Mouse (Mus musculus) Patski (cell line): ENCODE results near the gene Rsc1a1. TPM values are rescaled to one million over a fixed set of nuclear protein-coding genes. Genes with fewer than 3 reads are reported as not detected.

Source experiments
- ATAC-seq: fragments of 100-300 bp; one replicate; pipeline ENCODE4 v1.8.0; 2021
- CTCF ChIA-PET: fragments of 350-600 bp; sonication (Branson Sonifier 250); formaldehyde crosslinking; loops from one replicate; lab custom pipeline; 2022; ENCODE audit warnings: inconsistent platforms; lab: Charles Lee
- POLR2A ChIA-PET: fragments of 350-600 bp; sonication (Branson Sonifier 250); formaldehyde crosslinking; loops from one replicate; lab custom pipeline; 2022; ENCODE audit warnings: antibody characterized with exemption, inconsistent platforms; lab: Charles Lee
- DNase-seq: peaks from one replicate; pipeline ENCODE4 v3.0.0-alpha.2; 2011; ENCODE audit warnings: low read depth, low spot score
- H3K27me3 ChIP-seq: fragments of 371-371 bp; one replicate; pipeline ENCODE4 v1.5.1; 2021
- CTCF ChIP-seq: fragments of 100-300 bp; IDR thresholded peaks from one replicate; pipeline ENCODE4 v1.5.1; 2021
- in situ Hi-C: fragments of 300-500 bp; cut with MboI; formaldehyde crosslinking; loops from 3 replicates; pipeline ENCODE4 v1.11.1; 2018; ENCODE audit warnings: low pct_unique_long_range_greater_than_20kb, mixed read lengths
- polyA plus RNA-seq: library from polyadenylated mRNA; unstranded; gene quantifications from one replicate; pipeline ENCODE4 v1.2.3, GENCODE M21; 2021

The Rsc1a1 gene
- polyA plus RNA-seq, 1 experiment from 2014 or later, result 4.7 TPM

DNA sequence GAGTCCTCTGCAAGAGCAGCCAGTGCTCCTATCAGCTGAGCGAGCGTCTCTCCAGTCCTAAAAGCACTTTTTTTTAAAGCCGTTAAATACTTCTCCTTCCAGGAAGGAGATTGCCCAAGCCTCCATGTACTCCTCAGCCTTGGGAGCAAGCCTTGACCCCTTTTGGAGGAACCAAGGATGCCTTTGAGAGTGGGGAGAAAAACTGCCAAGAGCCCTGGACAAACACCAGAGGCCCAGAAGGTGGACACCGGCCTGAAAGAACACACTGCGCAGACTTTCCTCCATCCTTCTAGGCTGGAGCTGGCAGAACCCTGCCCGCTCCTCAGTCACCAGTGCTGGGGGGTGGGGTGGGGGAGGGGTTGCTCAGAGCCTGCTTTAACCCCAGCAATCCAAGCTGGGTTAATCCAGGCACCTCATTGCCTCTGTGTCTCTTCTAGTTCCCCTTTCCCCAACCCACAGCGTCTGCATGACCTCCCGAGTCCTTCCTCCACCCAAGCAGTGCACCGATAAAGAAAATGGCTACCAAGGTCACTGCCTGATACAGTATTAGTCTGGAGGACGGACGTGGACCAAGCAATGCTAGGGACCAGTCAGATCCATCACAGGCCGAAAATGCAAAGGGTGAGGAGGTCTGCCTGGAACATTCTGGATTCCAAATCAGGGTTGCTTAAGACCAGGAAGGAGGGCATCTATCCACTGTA, 29.3 kb downstream of the Rsc1a1 start:
- CTCF ChIA-PET, result no interaction called here
- DNase-seq, result no peak
- in situ Hi-C loops, result no loop called here
- POLR2A ChIA-PET, result no interaction called here
- ATAC-seq, result no peak
- no peaks in the 10 kb centered on the region for H3K27me3 ChIP-seq
- TF ChIP-seq CTCF, result no peak

DNA sequence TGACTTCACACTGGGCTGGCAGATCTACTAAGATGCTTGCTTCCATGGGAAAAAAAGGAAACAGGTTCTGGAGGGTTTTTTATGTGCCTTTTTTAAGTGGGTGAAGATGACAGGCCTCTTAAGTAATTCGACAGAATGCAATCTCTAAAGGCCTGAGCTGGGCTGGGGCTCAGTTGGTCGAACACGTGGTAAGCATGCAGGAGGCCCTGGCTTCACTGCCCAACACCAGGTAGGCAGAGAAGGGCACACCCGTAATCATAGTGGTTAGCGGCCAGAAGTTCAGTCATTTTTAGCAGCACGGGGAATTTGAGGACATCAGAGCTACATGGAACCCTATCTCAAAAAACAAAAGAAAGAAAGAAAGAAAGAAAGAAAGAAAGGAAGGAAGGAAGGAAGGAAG, 30.9 kb downstream of the Rsc1a1 start:
- ChIA-PET CTCF (no interaction called here), POLR2A (no interaction called here)
- in situ Hi-C loops, result no loop called here
- DNase-seq (no peak), ATAC-seq (no peak)
- no peaks in the 10 kb centered on the region for H3K27me3 ChIP-seq
- no peak for TF ChIP-seq CTCF

DNA sequence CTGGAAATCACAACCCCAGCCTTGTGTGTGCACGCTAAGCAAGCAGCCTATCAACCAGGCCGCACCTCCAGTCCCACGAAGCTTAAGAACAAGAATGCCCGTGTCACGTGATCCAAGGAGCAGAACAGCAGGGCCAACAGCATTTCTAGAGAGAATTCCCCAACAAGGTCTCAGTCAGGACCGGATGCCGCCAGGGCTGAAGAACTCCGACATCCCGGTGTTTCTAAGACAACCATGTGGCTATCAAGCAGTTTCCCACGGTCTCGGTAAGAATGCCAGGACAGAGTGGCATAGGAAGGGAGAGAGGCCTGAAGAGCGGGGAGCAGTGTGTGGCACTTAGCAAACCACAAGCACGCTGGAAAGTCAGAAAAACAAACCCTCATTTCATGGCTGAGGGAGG, 31.6 kb downstream of the Rsc1a1 start:
- in situ Hi-C loops, result no loop called here
- DNase-seq (no peak), ATAC-seq (no peak)
- ChIA-PET POLR2A (no interaction called here), CTCF (no interaction called here)
- no peaks in the 10 kb centered on the region for H3K27me3 ChIP-seq
- no peak for TF ChIP-seq CTCF

DNA sequence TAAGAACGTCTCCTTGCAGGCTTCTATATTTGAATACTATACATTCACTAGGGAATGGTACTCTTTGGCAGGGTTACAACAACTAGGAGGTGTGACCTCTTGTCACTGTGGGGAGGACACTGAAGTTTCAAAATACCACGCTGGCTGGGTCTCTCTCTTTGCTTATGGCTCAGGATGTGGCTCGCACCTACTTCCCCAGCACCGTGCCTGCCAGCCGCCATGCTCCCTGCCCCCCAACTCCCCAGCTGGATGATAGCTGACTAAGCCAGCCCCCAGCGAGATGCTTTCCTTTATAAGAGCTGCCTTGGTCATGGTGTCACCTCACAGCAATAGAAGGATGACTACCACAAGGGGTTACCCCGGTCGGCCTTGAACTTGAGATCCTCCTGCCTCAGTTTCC, 32.4 kb downstream of the Rsc1a1 start:
- ChIA-PET CTCF (no interaction called here), POLR2A (no interaction called here)
- ATAC-seq, result no peak
- in situ Hi-C loops, result no loop called here
- H3K27me3 ChIP-seq, result no peaks in the 10 kb centered on the region
- DNase-seq, result no peak
- no peak for TF ChIP-seq CTCF

DNA sequence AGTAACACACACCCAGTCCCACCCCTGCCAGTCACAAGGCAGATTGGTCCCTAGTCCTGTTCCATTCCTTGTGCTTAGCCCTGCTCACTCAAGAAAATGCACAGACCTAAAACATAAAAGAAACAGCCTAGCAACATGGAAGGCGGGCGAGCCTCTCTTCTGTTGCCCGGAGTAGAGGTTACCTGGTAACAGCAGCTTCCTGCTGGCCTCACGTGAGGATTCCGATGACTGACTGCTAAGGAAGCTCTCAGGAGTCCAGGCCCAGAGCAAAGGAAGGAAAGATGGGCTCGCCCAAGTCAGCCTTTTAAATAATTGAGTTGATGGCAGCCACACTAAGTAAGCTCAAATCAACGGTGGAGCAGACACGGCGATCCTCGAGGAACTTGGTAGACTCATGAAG, 33.5 kb downstream of the Rsc1a1 start:
- ATAC-seq (no peak), DNase-seq (no peak)
- ChIA-PET POLR2A (no interaction called here), CTCF (no interaction called here)
- H3K27me3 ChIP-seq, result no peaks in the 10 kb centered on the region
- in situ Hi-C loops, result no loop called here
- no peak for TF ChIP-seq CTCF

DNA sequence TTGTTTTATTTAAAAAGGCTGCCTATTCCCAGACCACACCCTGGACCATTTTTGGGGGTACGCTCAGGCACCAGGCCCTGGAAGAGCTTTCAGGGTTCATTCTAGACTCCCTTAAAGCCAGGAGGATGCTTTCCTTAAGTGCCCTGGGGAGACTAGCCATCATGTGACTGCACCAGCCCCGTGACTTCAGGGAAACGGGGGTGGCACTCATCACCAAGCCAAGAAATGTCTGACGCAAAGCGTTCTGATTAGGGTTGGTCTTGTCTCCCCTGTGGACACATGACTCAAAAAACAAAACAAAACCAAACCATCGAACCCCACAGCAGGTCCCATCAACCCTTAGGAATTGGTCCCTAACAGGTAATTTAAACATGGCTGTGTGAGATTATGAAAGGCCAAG, 34.1 kb downstream of the Rsc1a1 start:
- no peak for TF ChIP-seq CTCF
- ChIA-PET POLR2A (no interaction called here), CTCF (no interaction called here)
- ATAC-seq (no peak), DNase-seq (no peak)
- in situ Hi-C loops, result no loop called here
- H3K27me3 ChIP-seq, result no peaks in the 10 kb centered on the region

DNA sequence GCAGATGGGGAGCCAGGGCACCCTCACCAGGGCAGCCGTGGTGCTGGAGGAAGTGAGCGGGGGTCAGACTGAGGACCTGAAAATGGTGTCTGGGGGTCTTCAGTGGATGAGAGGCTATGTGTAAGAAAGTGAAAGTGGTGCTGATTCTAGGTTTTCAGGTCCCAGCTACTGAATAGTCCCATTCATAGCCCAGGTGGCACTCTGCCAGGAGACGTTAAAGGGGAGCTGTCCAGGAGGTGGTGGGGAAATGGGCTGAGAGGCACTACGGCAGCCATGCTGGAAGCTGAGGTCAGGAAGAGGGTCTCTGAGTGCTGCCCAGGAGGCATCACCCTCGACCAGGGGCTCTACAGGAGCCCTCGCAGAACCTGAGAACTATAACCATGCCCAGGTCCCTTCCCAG, 36.2 kb downstream of the Rsc1a1 start:
- H3K27me3 ChIP-seq, result no peaks in the 10 kb centered on the region
- no peak for ATAC-seq
- POLR2A ChIA-PET, result no interaction called here
- in situ Hi-C loops, result no loop called here
- no peak for TF ChIP-seq CTCF
- DNase-seq, result no peak
- CTCF ChIA-PET, result no interaction called here

DNA sequence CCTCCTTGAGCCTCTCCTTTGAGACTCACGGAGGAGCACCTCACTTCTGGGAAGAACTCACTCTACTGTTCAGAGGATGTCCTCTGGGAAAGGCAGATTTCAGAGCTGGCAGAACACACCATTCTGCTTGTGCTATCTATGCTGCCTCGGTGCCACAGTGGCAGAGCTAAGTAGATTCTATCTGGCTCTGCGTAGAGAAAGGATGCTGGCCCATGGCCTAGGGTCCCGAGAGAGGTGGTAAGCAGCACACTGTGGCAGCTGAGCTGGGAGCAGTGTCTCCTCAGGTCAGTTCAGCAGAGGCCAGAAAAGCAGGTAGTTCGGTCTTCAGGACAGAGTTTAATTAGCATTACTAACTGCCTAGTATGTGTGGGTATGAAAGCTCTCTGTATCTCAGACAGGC, 37.1 kb downstream of the Rsc1a1 start:
- POLR2A ChIA-PET, result no interaction called here
- no peaks in the 10 kb centered on the region for H3K27me3 ChIP-seq
- in situ Hi-C loops, result no loop called here
- DNase-seq (no peak), ATAC-seq (no peak)
- CTCF ChIA-PET, result no interaction called here
- no peak for TF ChIP-seq CTCF

DNA sequence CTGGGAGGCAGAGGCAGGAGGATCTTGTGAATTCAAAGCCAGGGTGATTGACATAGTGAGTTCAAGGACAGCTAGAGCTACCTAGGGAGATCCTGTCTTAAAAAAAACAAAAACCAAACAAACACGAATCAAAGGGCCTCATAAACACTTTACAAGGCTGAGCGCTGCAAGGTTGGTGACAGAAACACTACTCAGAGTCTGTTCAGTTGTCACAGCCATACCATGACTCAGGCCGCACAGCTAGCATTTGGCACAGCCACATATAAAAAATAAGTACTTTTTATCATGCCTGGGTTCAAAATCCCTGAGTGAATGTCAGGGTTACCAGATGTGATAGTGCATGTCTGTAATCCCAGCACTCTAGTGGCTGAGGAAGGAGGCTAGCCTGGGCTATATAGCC, 38.2 kb downstream of the Rsc1a1 start:
- CTCF ChIA-PET, result interaction anchor here (1.1 kb wide), 1 partner anchor 42 kb away, joined by 3 read pairs; no protein-coding TSS in a partner anchor
- POLR2A ChIA-PET, result no interaction called here
- no peaks in the 10 kb centered on the region for H3K27me3 ChIP-seq
- ATAC-seq (no peak), DNase-seq (no peak)
- in situ Hi-C loops, result no loop called here
- no peak for TF ChIP-seq CTCF

DNA sequence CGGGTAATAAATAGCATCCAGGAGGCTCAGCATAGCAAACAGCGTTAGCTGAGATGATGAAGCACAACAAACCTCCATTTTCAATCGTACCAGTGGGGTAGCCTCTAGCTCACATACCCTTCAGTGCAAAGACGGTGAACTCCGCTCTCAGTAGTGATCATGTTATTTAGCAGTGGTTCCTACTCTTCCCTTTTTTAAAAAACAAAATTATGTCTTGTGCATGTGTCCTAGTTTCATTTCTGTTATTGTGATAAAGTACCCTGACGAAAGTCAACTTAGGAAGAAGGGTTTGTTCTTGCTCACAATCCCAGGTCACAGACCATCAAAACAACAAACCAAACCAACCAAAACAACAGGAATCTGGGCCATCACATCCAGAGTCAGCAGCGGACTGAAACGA, 39.4 kb downstream of the Rsc1a1 start:
- DNase-seq (no peak), ATAC-seq (no peak)
- H3K27me3 ChIP-seq, result no peaks in the 10 kb centered on the region
- CTCF ChIA-PET, result no interaction called here
- POLR2A ChIA-PET, result interaction anchor here (0.6 kb wide), 1 partner anchor 34 kb away, joined by 5 read pairs; no protein-coding TSS in a partner anchor
- in situ Hi-C loops, result no loop called here
- TF ChIP-seq CTCF, result no peak

DNA sequence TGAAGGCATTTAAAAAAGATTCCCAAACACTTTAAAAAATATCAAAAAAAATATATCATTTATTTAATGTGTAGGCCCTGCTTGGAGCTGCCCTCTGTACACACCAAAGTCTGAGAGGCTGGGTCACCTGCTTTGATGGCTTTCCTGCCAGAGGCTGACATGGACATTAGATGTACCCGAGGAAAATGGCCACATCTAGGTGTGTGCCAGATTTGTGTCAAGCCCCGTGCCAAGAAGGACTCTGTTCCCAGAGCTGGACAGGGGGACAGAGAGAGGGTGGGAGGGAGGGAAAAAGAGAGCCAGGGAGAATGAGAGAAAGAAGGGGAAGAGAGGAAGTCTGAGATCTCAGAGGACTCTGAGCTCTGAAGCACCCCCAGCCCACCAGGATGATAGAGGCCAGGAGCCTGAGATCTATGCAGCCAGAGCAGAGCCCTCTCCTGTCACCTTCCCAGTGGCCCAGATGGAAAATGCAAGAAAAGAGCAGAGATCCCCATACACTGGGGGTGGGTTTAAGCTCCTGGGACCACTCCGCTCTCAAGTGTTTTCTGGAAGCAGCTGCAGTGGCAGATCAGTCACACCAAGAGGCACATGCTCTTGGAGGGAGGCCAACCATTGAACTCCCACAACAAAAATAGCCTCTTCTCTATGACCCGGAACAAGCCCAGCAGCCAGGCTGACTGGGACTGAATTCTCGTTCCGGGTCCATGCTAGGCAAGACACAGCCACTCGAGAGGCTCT, 42.1 kb downstream of the Rsc1a1 start:
- no peak for ATAC-seq
- ChIA-PET POLR2A (no interaction called here), CTCF (no interaction called here)
- DNase-seq, result peak; percentile 63
- H3K27me3 ChIP-seq, result no peaks in the 10 kb centered on the region
- in situ Hi-C loops, result no loop called here
- no peak for TF ChIP-seq CTCF
